Mouse (Mus musculus) G1E (cell line): ENCODE results near the gene Tuba3a. TPM values are rescaled to one million over a fixed set of nuclear protein-coding genes. Genes with fewer than 3 reads are reported as not detected.

Experiments used
- ATAC-seq: 2 replicates; pipeline ENCODE4 v1.8.0; 2016; ENCODE audit warnings: mild to moderate bottlenecking; ENCODE audit not compliant: insufficient number of reproducible peaks, poor library complexity, low FRiP score, severe bottlenecking; ENCODE audit errors: extremely low read depth
- DNase-seq: peaks from one replicate; pipeline ENCODE4 v3.0.0; 2012; ENCODE audit warnings: low spot score
- H3K27me3 ChIP-seq: 2 replicates; pipeline ENCODE4 v1.6.1; 2012; ENCODE audit warnings: mild to moderate bottlenecking, low read length, inconsistent platforms; ENCODE audit not compliant: insufficient read depth
- H3K36me3 ChIP-seq: replicated peaks from 2 replicates; pipeline ENCODE3; 2012; ENCODE audit warnings: mild to moderate bottlenecking, inconsistent platforms
- H3K4me1 ChIP-seq: 2 replicates; pipeline ENCODE4 v1.6.1; 2012; ENCODE audit warnings: low read depth, low read length, inconsistent platforms, mixed read lengths; ENCODE audit not compliant: insufficient read depth
- H3K4me3 ChIP-seq: 2 replicates; pipeline ENCODE4 v1.5.1; 2012; ENCODE audit warnings: low read depth, mild to moderate bottlenecking, inconsistent platforms, low read length, moderate library complexity, mixed read lengths
- H3K9me3 ChIP-seq: replicated peaks from 2 replicates; pipeline ENCODE4 v1.6.1; 2012; ENCODE audit warnings: inconsistent platforms
- CTCF ChIP-seq: IDR thresholded peaks from 2 replicates; pipeline ENCODE4 v1.5.1; 2012; ENCODE audit warnings: low read depth, low read length, inconsistent platforms, mixed read lengths
- GATA1 ChIP-seq: IDR thresholded peaks from 2 replicates; pipeline ENCODE4 v1.6.1; 2012; ENCODE audit warnings: borderline replicate concordance, low read length, inconsistent platforms, mixed read lengths
- GATA2 ChIP-seq: IDR thresholded peaks from 2 replicates; pipeline ENCODE4 v1.6.1; 2012; ENCODE audit warnings: low read depth, low read length, inconsistent platforms, borderline replicate concordance
- POLR2AphosphoS5 ChIP-seq: IDR thresholded peaks from 2 replicates; pipeline ENCODE4 v1.6.1; 2012; ENCODE audit warnings: low read depth, low read length, inconsistent platforms; ENCODE audit not compliant: insufficient replicate concordance
- TAL1 ChIP-seq: conservative IDR thresholded peaks from 2 replicates; pipeline ENCODE4 v1.6.1; 2012; ENCODE audit warnings: low read depth, low read length, inconsistent platforms, mixed read lengths
- polyA plus RNA-seq: library from polyadenylated mRNA; stranded (reverse); fragments of >175 nt; gene quantifications from 2 replicates; pipeline ENCODE4 v1.2.3, GENCODE M21; 2012
- total RNA-seq, 2 experiments: library from RNA; stranded (forward) in 1 of 2; stranded (reverse) in 1 of 2; fragments of 200-1000 nt in 1 of 2; fragments of >200 nt in 1 of 2; fragmentation: Nextera tagmentation in 1 of 2; gene quantifications; 2 replicates each; pipeline ENCODE4 v1.2.3; 2014 to 2017

The Tuba3a gene
- total and polyA plus RNA-seq, 3 experiments, result not detected

GRCm38 (mm10) chr6:125323547-125323946 is 37.7 kb upstream of the Tuba3a start:
- Histone ChIP-seq H3K9me3 (peaks cover 32% of the 10 kb centered on the region), H3K27me3 (no peaks in the 10 kb centered on the region; the same call in 1 of the 2 replicates), H3K4me1 (no peaks in the 10 kb centered on the region), H3K4me3 (no peak overlapping the region), H3K36me3 (no peaks in the 10 kb centered on the region)
- TF ChIP-seq GATA1 (no peak), POLR2AphosphoS5 (no peak), GATA2 (no peak), TAL1 (no peak), CTCF (no peak)
- no peak for DNase-seq
- no peak for ATAC-seq

- Histone ChIP-seq H3K27me3 (no peaks in the 10 kb centered on the region; the same call in 1 of the 2 replicates), H3K4me1 (no peaks in the 10 kb centered on the region), H3K4me3 (no peak overlapping the region), H3K36me3 (no peaks in the 10 kb centered on the region), H3K9me3 (peaks cover 32% of the 10 kb centered on the region)
- DNase-seq (no peak), ATAC-seq (no peak)
- TF ChIP-seq TAL1 (no peak), GATA2 (no peak), POLR2AphosphoS5 (no peak), GATA1 (no peak)
These were observed 37.0 kb upstream of the Tuba3a start for GRCm38 (mm10) chr6:125322794-125323193.

- H3K4me3 ChIP-seq, result no peak overlapping the region
- no peak for TF ChIP-seq GATA1
- TF ChIP-seq GATA2, result no peak
- TF ChIP-seq CTCF, result no peak
- no peak for TF ChIP-seq TAL1
- TF ChIP-seq POLR2AphosphoS5, result no peak
- ATAC-seq, result no peak
These were observed 35.4 kb upstream of the Tuba3a start for GRCm38 (mm10) chr6:125321114-125321855.

DNA sequence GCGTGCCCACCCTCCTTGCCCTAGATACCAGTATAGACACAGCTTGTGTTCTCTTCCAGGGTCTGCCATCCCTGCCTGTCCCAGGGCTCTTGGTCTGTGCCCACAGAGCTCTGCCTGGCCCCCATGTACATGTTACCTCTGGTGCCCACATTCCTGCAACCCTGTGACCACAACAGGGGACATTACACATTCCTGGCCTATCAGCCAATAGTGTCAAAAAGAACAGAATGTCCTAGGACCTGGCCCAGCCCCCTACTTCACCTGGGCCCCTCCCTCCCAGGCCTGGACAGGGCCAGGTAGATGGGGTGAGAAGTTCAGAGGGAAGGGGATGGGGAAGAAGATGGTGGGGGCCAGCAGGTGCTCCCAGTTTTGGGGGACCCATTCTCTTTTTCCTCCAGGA is 34.5 kb upstream of the Tuba3a start, which contains the start of gene Scnn1a:
Gene Scnn1a (plus strand): TSS at position 337 of the 400 bp plus-strand sequence.
- Histone ChIP-seq H3K4me3 (no peak within 1 kb of the TSS), H3K36me3 (no peaks in the 10 kb centered on the region), H3K4me1 (no peaks in the 10 kb centered on the region), H3K9me3 (peaks cover 26% of the 10 kb centered on the region), H3K27me3 (no peaks in the 10 kb centered on the region; the same call in 1 of the 2 replicates)
- DNase-seq (no peak), ATAC-seq (no peak)
- no peak for TF ChIP-seq TAL1
- no peak for TF ChIP-seq GATA2
- no peak for TF ChIP-seq GATA1
- no peak for TF ChIP-seq POLR2AphosphoS5
- no peak for TF ChIP-seq CTCF

More at GRCm38 (mm10) chr6:125321114-125321855, 35.4 kb upstream of the Tuba3a start:
- Histone ChIP-seq H3K4me1 (no peaks in the 10 kb centered on the region), H3K36me3 (no peaks in the 10 kb centered on the region), H3K9me3 (peaks cover 29% of the 10 kb centered on the region), H3K27me3 (no peaks in the 10 kb centered on the region; the same call in 1 of the 2 replicates)
- DNase-seq, result no peak

DNA sequence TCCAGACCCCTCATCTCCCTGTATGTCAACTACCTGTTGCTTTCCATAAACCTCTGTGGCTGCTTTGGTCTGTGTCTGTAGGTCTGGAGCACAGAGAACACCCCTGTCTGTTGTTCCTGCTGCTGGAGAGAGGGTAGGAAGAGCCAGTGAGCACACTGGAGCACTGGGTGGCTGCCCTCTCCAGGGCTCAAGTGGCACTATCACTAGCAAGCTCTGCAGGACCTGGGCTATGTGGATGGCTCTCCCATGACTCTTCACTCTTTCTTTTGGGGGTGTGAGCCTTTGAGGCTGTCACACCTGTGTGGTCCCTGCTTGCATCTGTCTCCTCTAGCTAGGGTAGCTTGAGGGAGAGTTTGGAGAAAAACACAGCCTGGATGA is 34.1 kb upstream of the Tuba3a start:
- DNase-seq, result no peak
- no peak for TF ChIP-seq GATA1
- no peak for TF ChIP-seq GATA2
- no peak for TF ChIP-seq POLR2AphosphoS5
- Histone ChIP-seq H3K27me3 (no peaks in the 10 kb centered on the region; the same call in 1 of the 2 replicates), H3K4me1 (no peaks in the 10 kb centered on the region), H3K4me3 (no peak overlapping the region), H3K9me3 (peaks cover 24% of the 10 kb centered on the region), H3K36me3 (no peaks in the 10 kb centered on the region)
- ATAC-seq, result no peak

DNA sequence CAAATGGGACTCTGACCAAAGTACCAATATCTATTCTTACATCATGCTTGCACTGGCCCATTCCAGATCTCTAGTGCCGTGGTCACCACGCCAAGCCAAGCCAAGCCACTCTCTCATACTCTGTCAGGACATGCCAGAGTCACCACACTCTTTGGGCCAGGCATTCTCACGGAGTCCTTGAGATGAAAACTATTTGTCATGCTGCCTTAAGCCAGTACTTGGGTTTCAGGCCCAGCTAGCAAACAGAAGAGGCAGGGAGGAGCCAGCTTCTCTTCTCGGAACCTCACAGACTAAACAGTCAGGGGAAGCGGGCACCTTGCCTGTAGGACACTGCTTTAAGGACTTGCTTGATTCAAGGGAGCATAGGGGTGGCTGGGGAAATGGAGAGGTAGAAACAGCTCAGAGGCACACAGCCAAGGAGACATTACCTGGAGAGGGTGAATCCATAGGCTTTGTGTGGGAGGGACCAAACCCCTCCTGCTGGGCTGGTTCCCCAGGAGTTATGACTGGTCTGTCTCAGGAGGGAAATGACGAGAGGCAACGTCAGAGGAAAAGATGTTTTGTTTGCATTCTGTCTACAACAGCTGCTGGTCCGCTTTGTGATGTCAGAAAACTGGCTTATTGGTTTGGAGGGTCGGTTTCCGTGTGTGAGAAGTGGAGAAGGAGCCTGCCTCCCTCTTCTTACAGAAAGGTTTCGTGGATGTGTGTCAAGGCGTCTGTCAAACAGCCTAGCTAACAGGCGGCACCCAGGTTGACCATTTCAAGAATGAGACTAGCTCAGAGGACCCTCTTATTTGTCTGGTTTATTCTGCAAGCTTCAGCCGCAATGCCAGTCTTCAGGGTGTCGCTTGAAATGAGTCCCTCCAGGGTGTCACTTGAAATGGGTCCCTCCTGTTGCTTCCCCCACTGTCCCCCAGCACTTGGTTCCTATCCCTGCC is 33.4 kb upstream of the Tuba3a start:
- H3K4me3 ChIP-seq, result no peak overlapping the region
- no peaks in the 10 kb centered on the region for H3K36me3 ChIP-seq
- peaks cover 22% of the 10 kb centered on the region for H3K9me3 ChIP-seq
- no peaks in the 10 kb centered on the region for H3K4me1 ChIP-seq
- DNase-seq, result no peak
- no peak; the same call in 1 of the 2 replicates for TF ChIP-seq TAL1
- no peak for TF ChIP-seq GATA2
- TF ChIP-seq GATA1, result no peak
- TF ChIP-seq CTCF, result no peak
- TF ChIP-seq POLR2AphosphoS5, result no peak
- no peak for ATAC-seq
- no peaks in the 10 kb centered on the region; the same call in 1 of the 2 replicates for H3K27me3 ChIP-seq
